Mouse (Mus musculus): ENCODE results near the gene Pald1.

- TF ChIP-seq CTCF (conservative IDR thresholded peaks at IDR 0.05; ENCODE audit: insufficient read depth, insufficient read length, low read depth, low read length) (no peak), POLR2A (IDR thresholded peaks at IDR 0.05; ENCODE audit: low read depth, low read length) (no peak)
Measured at GRCm38 (mm10) chr10:61374771-61375481, 8.4 kb downstream of the Pald1 start.
